Mouse (Mus musculus) hindbrain, embryonic 11.5 days (tissue): ENCODE measurements at regions not wholly inside any gene's neighbourhood (a gene's known extent, or its start where the extent isn't known, plus 50 kb on each side); places are given as distances from the start of the nearest gene placed in this dataset.

Experiments used
- ATAC-seq: fragments of 200-750 bp; cut with Nextera tagmentation; 2 replicates; pipeline ENCODE4 v1.8.0; 2017; ENCODE audit warnings: mild to moderate bottlenecking, moderate TSS enrichment, moderate library complexity; ENCODE audit not compliant: low FRiP score
- DNase-seq: peaks from one replicate; pipeline ENCODE4 v3.0.0-alpha.2; 2015; ENCODE audit warnings: low spot score
- H3K27ac ChIP-seq: fragments of 300-500 bp; sonication (generic); 2 replicates; pipeline ENCODE4 v1.5.1; 2014; ENCODE audit warnings: mild to moderate bottlenecking, low read depth, low read length
- H3K27me3 ChIP-seq: fragments of 300-500 bp; sonication (generic); 2 replicates; pipeline ENCODE4 v1.6.1; 2014; ENCODE audit warnings: mild to moderate bottlenecking, low read length, moderate library complexity, mixed read lengths; ENCODE audit not compliant: control insufficient read depth, insufficient read depth
- H3K36me3 ChIP-seq: fragments of 300-500 bp; sonication (generic); 2 replicates; pipeline ENCODE4 v1.6.1; 2014; ENCODE audit warnings: mild to moderate bottlenecking, low read length, moderate library complexity, mixed read lengths; ENCODE audit not compliant: control insufficient read depth, insufficient read depth
- H3K4me1 ChIP-seq: fragments of 300-500 bp; sonication (generic); replicated peaks from 2 replicates; pipeline ENCODE4 v1.6.1; 2014; ENCODE audit warnings: low read length, mixed read lengths; ENCODE audit not compliant: control insufficient read depth, insufficient read depth
- H3K4me2 ChIP-seq: fragments of 300-500 bp; sonication (generic); replicated peaks from 2 replicates; pipeline ENCODE4 v1.6.1; 2014; ENCODE audit warnings: mild to moderate bottlenecking, low read depth, low read length
- H3K4me3 ChIP-seq: fragments of 300-500 bp; sonication (generic); 2 replicates; pipeline ENCODE4 v1.5.1; 2014; ENCODE audit warnings: low read depth, low read length
- H3K9ac ChIP-seq: fragments of 300-500 bp; sonication (generic); 2 replicates; pipeline ENCODE4 v1.6.1; 2014; ENCODE audit warnings: low read depth, low read length
- H3K9me3 ChIP-seq: fragments of 300-500 bp; sonication (generic); 2 replicates; pipeline ENCODE4 v1.6.1; 2016; ENCODE audit warnings: low read length; ENCODE audit not compliant: control insufficient read depth
- WGBS: fragments of 180-500 bp; shearing (Covaris S2); extraction: QIAGEN DNeasy Blood & Tissue Kit; methylation state at CpG from one replicate; pipeline ENCODE4 v1.1.7; 2014; 5-methylcytosine and 5-hydroxymethylcytosine counted together

GRCm38 (mm10) chr12:104637046-104638032 lies 114.4 kb downstream of the Dicer1 start:
- H3K4me2 ChIP-seq, result peak overlapping the region; percentile 20
- no peaks in the 10 kb centered on the region for H3K36me3 ChIP-seq
- no peak overlapping the region for H3K4me3 ChIP-seq
- 13% methylated on average over 33 of the region's 33 CpGs for WGBS
- DNase-seq (peak; percentile 66), ATAC-seq (peak; percentile 72)
- H3K9ac ChIP-seq, result no peak overlapping the region
- H3K27me3 ChIP-seq, result peaks cover 4% of the 10 kb centered on the region
- no peaks in the 10 kb centered on the region for H3K9me3 ChIP-seq
- no peak overlapping the region for H3K27ac ChIP-seq
- no peaks in the 10 kb centered on the region for H3K4me1 ChIP-seq

- DNase-seq (no peak), ATAC-seq (no peak)
- H3K27me3 ChIP-seq, result peaks cover 4% of the 10 kb centered on the region
- H3K4me2 ChIP-seq, result no peak overlapping the region
- no peak overlapping the region for H3K9ac ChIP-seq
- no peaks in the 10 kb centered on the region for H3K36me3 ChIP-seq
- H3K4me1 ChIP-seq, result no peaks in the 10 kb centered on the region
- H3K27ac ChIP-seq, result no peak overlapping the region
- H3K9me3 ChIP-seq, result no peaks in the 10 kb centered on the region
- no peak overlapping the region for H3K4me3 ChIP-seq
- WGBS, result 50% methylated on average over 12 of the region's 12 CpGs
Measured at GRCm38 (mm10) chr12:104636474-104636873, 115.3 kb downstream of the Dicer1 start.

- WGBS, result 82% methylated on average over 10 of the region's 10 CpGs
- H3K27ac ChIP-seq, result no peak overlapping the region
- no peak overlapping the region for H3K4me3 ChIP-seq
- peaks cover 4% of the 10 kb centered on the region for H3K27me3 ChIP-seq
- no peak overlapping the region for H3K4me2 ChIP-seq
- H3K36me3 ChIP-seq, result no peaks in the 10 kb centered on the region
- no peak overlapping the region for H3K9ac ChIP-seq
- DNase-seq (no peak), ATAC-seq (no peak)
- no peaks in the 10 kb centered on the region for H3K4me1 ChIP-seq
- H3K9me3 ChIP-seq, result no peaks in the 10 kb centered on the region
Measured at GRCm38 (mm10) chr12:104634818-104635217, 116.9 kb downstream of the Dicer1 start.

- no peak overlapping the region for H3K9ac ChIP-seq
- no peak overlapping the region for H3K4me2 ChIP-seq
- no peaks in the 10 kb centered on the region for H3K36me3 ChIP-seq
- no peaks in the 10 kb centered on the region for H3K9me3 ChIP-seq
- H3K27ac ChIP-seq, result no peak overlapping the region
- ATAC-seq (no peak), DNase-seq (no peak)
- H3K4me3 ChIP-seq, result no peak overlapping the region
- WGBS, result 86% methylated on average over 3 of the region's 3 CpGs
- H3K27me3 ChIP-seq, result no peaks in the 10 kb centered on the region; the same call in 1 of the 2 replicates
- no peaks in the 10 kb centered on the region for H3K4me1 ChIP-seq
Measured at GRCm38 (mm10) chr12:104630590-104630989, 121.2 kb downstream of the Dicer1 start.

- WGBS, result 91% methylated on average over 2 of the region's 2 CpGs
- no peaks in the 10 kb centered on the region for H3K36me3 ChIP-seq
- H3K27ac ChIP-seq, result no peak overlapping the region
- no peaks in the 10 kb centered on the region for H3K27me3 ChIP-seq
- H3K4me1 ChIP-seq, result no peaks in the 10 kb centered on the region
- H3K9me3 ChIP-seq, result no peaks in the 10 kb centered on the region
- H3K4me2 ChIP-seq, result no peak overlapping the region
- DNase-seq, result no peak
- ATAC-seq, result no peak
- H3K9ac ChIP-seq, result no peak overlapping the region
- H3K4me3 ChIP-seq, result no peak overlapping the region
Measured at GRCm38 (mm10) chr12:104629449-104629848, 122.3 kb downstream of the Dicer1 start.

- ATAC-seq, result no peak
- 83% methylated on average over 5 of the region's 5 CpGs for WGBS
- no peaks in the 10 kb centered on the region for H3K4me1 ChIP-seq
- H3K9ac ChIP-seq, result no peak overlapping the region
- no peak overlapping the region for H3K27ac ChIP-seq
- no peaks in the 10 kb centered on the region for H3K27me3 ChIP-seq
- no peak overlapping the region for H3K4me3 ChIP-seq
- no peak for DNase-seq
- H3K4me2 ChIP-seq, result no peak overlapping the region
- no peaks in the 10 kb centered on the region for H3K9me3 ChIP-seq
- H3K36me3 ChIP-seq, result no peaks in the 10 kb centered on the region
Measured at GRCm38 (mm10) chr12:104626054-104626453, 125.7 kb downstream of the Dicer1 start.

GRCm38 (mm10) chr12:104623896-104624685 lies 127.7 kb downstream of the Dicer1 start:
- Histone ChIP-seq H3K4me2 (no peak overlapping the region), H3K27ac (no peak overlapping the region), H3K36me3 (no peaks in the 10 kb centered on the region), H3K9ac (no peak overlapping the region), H3K27me3 (no peaks in the 10 kb centered on the region), H3K9me3 (no peaks in the 10 kb centered on the region), H3K4me1 (no peaks in the 10 kb centered on the region), H3K4me3 (no peak overlapping the region)
- 52% methylated on average over 7 of the region's 7 CpGs for WGBS
- ATAC-seq (no peak), DNase-seq (no peak)

GRCm38 (mm10) chr12:104617111-104617725 lies 134.5 kb downstream of the Dicer1 start:
- Histone ChIP-seq H3K36me3 (no peaks in the 10 kb centered on the region), H3K27ac (peak overlapping the region; percentile 53; the same call in 1 of the 2 replicates), H3K9ac (0 out of 2 replicates have a peak overlapping the region, but pooled peaks have one; percentile 34), H3K4me3 (no peak overlapping the region), H3K4me2 (peak overlapping the region; percentile 39), H3K4me1 (no peaks in the 10 kb centered on the region), H3K9me3 (no peaks in the 10 kb centered on the region), H3K27me3 (no peaks in the 10 kb centered on the region)
- WGBS, result 8% methylated on average over 17 of the region's 17 CpGs
- ATAC-seq, result peak; percentile 92
- peak; percentile 88 for DNase-seq
